Mouse (Mus musculus): ENCODE data around the gene Spint5.

GRCm38 (mm10) chr2:164701761-164702160 lies 13.3 kb upstream of the Spint5 start:
- TF ChIP-seq POLR2A (IDR thresholded peaks at IDR 0.05; ENCODE audit: borderline replicate concordance, extremely low read depth, low read depth, low read length) (no peak), CTCF (IDR thresholded peaks at IDR 0.05; ENCODE audit: insufficient read depth, low read length) (no peak)
